Mouse (Mus musculus): ENCODE measurements around the gene Il17rc. TPM values are rescaled to one million over a fixed set of nuclear protein-coding genes. Genes with fewer than 3 reads are reported as not detected.

Il17rc gene
- total RNA-seq, 2 experiments from 2014 or later = 6.0 to 6.3 TPM

GRCm38 (mm10) chr6:113492101-113492864, 21.1 kb downstream of the Il17rc start:
- DNase-seq (ENCODE audit: extremely low spot score in 1 of 2, low spot score in 1 of 2) = peak; percentile 34 to 37

- DNase-seq (ENCODE audit: extremely low spot score in 1 of 2, low spot score in 1 of 2) = peak; percentile 68 to 69
Measured at GRCm38 (mm10) chr6:113494258-113494788, 23.1 kb downstream of the Il17rc start.

- no peak for DNase-seq (ENCODE audit: extremely low spot score in 1 of 2, low spot score in 1 of 2)
Measured at GRCm38 (mm10) chr6:113495071-113495675, 23.9 kb downstream of the Il17rc start.

GRCm38 (mm10) chr6:113499346-113499745, 28.1 kb downstream of the Il17rc start:
- DNase-seq (ENCODE audit: extremely low spot score in 1 of 2, low spot score in 1 of 2) = no peak

- peak; percentile 60 to 66 for DNase-seq (ENCODE audit: extremely low spot score in 1 of 2, low spot score in 1 of 2)
Measured at GRCm38 (mm10) chr6:113501388-113502084, 30.3 kb downstream of the Il17rc start, which contains the start of gene Prrt3. TSS of gene Prrt3 (minus strand) at chr6:113501931.

GRCm38 (mm10) chr6:113502801-113503200, 31.6 kb downstream of the Il17rc start:
- no peak for DNase-seq (ENCODE audit: extremely low spot score in 1 of 2, low spot score in 1 of 2)

- DNase-seq (ENCODE audit: extremely low spot score in 1 of 2, low spot score in 1 of 2) = no peak
Measured at GRCm38 (mm10) chr6:113505689-113506088, 34.5 kb downstream of the Il17rc start.

GRCm38 (mm10) chr6:113507130-113507529, 35.9 kb downstream of the Il17rc start:
- DNase-seq (ENCODE audit: extremely low spot score in 1 of 2, low spot score in 1 of 2) = no peak

GRCm38 (mm10) chr6:113508272-113508946, 37.2 kb downstream of the Il17rc start:
- DNase-seq (ENCODE audit: extremely low spot score in 1 of 2, low spot score in 1 of 2) = no peak

- DNase-seq (ENCODE audit: extremely low spot score in 1 of 2, low spot score in 1 of 2) = no peak
Measured at GRCm38 (mm10) chr6:113508947-113509280, 37.7 kb downstream of the Il17rc start.

- DNase-seq (ENCODE audit: extremely low spot score in 1 of 2, low spot score in 1 of 2) = no peak
Measured at GRCm38 (mm10) chr6:113513944-113514343, 42.7 kb downstream of the Il17rc start.

GRCm38 (mm10) chr6:113514600-113514999, 43.4 kb downstream of the Il17rc start:
- DNase-seq (ENCODE audit: extremely low spot score in 1 of 2, low spot score in 1 of 2) = no peak

GRCm38 (mm10) chr6:113517434-113518080, 46.3 kb downstream of the Il17rc start:
- DNase-seq (ENCODE audit: extremely low spot score in 1 of 2, low spot score in 1 of 2) = no peak

- DNase-seq (ENCODE audit: extremely low spot score in 1 of 2, low spot score in 1 of 2) = no peak
Measured at GRCm38 (mm10) chr6:113522310-113522709, 51.1 kb downstream of the Il17rc start.

GRCm38 (mm10) chr6:113523420-113523819, 52.2 kb downstream of the Il17rc start:
- no peak for DNase-seq (ENCODE audit: extremely low spot score in 1 of 2, low spot score in 1 of 2)

GRCm38 (mm10) chr6:113530932-113531839, 60.0 kb downstream of the Il17rc start, which contains the start of the genes Emc3 and Fancd2:
TSS of gene Emc3 (minus strand) at chr6:113531652.
TSS of gene Fancd2 (plus strand) at chr6:113531682.
- peak; percentile 98 for DNase-seq (ENCODE audit: extremely low spot score in 1 of 2, low spot score in 1 of 2)

- DNase-seq (ENCODE audit: extremely low spot score in 1 of 2, low spot score in 1 of 2) = no peak
Measured at GRCm38 (mm10) chr6:113531840-113532404, 60.7 kb downstream of the Il17rc start.
